Mouse (Mus musculus): ENCODE data around the gene Ccdc148. TPM values are rescaled to one million over a fixed set of nuclear protein-coding genes. Genes with fewer than 3 reads are reported as not detected.

Gene Ccdc148
- total and polyA plus RNA-seq, 2 experiments from 2014 or later = 0.46 to 0.56 TPM

DNA sequence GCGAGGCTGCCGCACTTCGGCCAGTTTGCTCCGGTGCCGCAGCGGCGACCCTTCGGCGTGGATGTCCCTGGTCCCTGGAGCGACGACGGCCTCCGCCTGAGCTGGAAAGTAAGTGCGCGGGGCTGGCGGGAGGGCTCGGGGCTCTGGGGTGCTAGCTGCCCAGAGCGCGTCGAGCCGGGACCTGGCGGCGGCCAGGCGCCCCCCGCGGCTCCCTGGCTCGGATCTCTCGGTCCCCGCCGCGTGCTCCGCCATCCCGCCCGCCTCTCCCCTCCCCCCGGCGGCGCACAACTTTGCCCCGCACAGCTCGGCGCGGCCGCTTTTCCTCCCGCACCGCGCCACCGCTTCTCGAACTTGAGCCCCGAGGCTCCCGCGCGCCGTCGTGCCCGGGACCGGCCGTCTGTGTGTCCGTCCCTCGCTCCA lies 548 bp upstream of the Ccdc148 start:
- Histone ChIP-seq H3K9me3 (replicated peaks; ENCODE audit: control insufficient read depth, low read length) (no peaks in the 10 kb centered on the region), H3K36me3 (replicated peaks; ENCODE audit: control insufficient read depth, insufficient read depth, low read length) (no peaks in the 10 kb centered on the region), H3K9ac (replicated peaks; ENCODE audit: low read depth, low read length) (peak overlapping the region; percentile 97), H3K4me1 (ENCODE audit: control insufficient read depth, insufficient read depth) (peaks cover 16% of the 10 kb centered on the region), H3K4me3 (ENCODE audit: low read depth, low read length) (peak overlapping the region; percentile 98), H3K27me3 (ENCODE audit: control insufficient read depth, insufficient read depth, low read length) (no peaks in the 10 kb centered on the region), H3K27ac (ENCODE audit: low read depth) (peak overlapping the region; percentile 97), H3K4me2 (ENCODE audit: low read depth, low read length) (peak overlapping the region; percentile 92)
- peak; percentile 43 for ATAC-seq (ENCODE audit: insufficient read depth, low read depth)
- no peak for DNase-seq (ENCODE audit: low spot score)
- TF ChIP-seq EP300 (IDR thresholded peaks at IDR 0.05; ENCODE audit: low read depth) (no peak), CTCF (IDR thresholded peaks at IDR 0.05; ENCODE audit: low read depth) (no peak)
- 0% methylated on average over 24 of the region's 58 CpGs for whole genome bisulfite sequencing

DNA sequence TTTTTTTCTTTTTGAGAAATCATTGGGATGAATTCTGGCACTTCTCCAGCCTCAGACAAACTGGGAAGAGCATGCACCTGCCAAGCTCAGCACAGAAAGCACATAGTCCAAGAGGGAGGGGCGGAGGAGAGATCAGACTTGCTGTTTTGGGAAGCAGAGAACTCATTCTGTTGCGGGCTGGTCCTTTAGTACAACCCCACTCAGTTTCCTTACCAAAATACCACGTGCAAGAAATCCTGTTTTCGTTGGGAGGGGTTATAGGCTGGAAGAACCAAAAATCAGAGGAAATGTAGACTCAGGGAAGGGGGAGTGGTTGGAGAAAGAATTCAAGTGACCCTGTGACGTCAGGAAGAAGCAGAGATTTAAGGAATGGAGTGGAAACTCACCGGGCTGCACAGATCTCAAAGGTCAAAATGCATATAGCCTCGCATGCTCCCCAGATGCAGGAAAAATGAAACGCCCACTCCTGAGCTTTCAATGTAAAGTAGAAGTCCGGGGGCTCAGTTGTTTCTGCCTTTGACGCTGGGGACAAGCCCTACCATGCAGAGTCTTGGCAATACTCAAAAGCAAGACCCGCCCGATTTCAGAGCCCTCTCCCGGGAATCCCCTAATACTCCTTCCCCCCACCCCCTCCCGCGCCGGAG lies 400 bp downstream of the Ccdc148 start:
- H3K9me3 ChIP-seq (replicated peaks; ENCODE audit: control insufficient read depth, low read length) = no peaks in the 10 kb centered on the region
- no peaks in the 10 kb centered on the region for H3K36me3 ChIP-seq (replicated peaks; ENCODE audit: control insufficient read depth, insufficient read depth, low read length)
- whole genome bisulfite sequencing = 1% methylated on average over 16 of the region's 16 CpGs
- H3K4me3 ChIP-seq (ENCODE audit: low read depth, low read length) = peak overlapping the region; percentile 98
- ATAC-seq (ENCODE audit: insufficient read depth, low read depth) (no peak), DNase-seq (ENCODE audit: low spot score) (no peak)
- H3K9ac ChIP-seq (replicated peaks; ENCODE audit: low read depth, low read length) = no peak overlapping the region
- peaks cover 16% of the 10 kb centered on the region for H3K4me1 ChIP-seq (ENCODE audit: control insufficient read depth, insufficient read depth)
- H3K27ac ChIP-seq (ENCODE audit: low read depth) = no peak overlapping the region
- TF ChIP-seq EP300 (IDR thresholded peaks at IDR 0.05; ENCODE audit: low read depth) (no peak), CTCF (IDR thresholded peaks at IDR 0.05; ENCODE audit: low read depth) (no peak)
- H3K27me3 ChIP-seq (ENCODE audit: control insufficient read depth, insufficient read depth, low read length) = no peaks in the 10 kb centered on the region
- H3K4me2 ChIP-seq (ENCODE audit: low read depth, low read length) = peak overlapping the region; percentile 92

DNA sequence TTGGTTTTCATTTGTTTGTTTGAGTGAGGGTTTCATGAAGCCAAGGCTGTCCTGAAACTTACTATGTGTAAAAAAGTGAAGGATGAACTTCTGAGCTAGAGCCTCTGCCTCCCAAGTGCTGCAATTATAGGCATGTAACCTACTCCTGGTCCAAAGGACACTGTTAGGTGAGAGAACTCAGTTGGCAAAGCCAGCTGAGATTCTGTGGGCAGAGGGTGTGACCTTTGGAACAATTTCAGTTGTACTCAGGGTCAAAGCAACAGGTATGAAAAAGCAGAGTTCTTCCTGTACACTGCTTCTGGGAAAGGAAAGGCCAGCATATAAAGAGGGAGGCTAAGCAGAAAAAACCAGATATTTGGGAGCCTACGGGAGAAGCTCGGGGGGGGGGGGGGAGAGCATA lies 2.4 kb downstream of the Ccdc148 start:
- ATAC-seq (ENCODE audit: insufficient read depth, low read depth) = no peak
- H3K27me3 ChIP-seq (ENCODE audit: control insufficient read depth, insufficient read depth, low read length) = no peaks in the 10 kb centered on the region
- no peak overlapping the region for H3K4me3 ChIP-seq (ENCODE audit: low read depth, low read length)
- 58% methylated on average over 2 of the region's 2 CpGs for WGBS
- DNase-seq (ENCODE audit: low spot score) = no peak
- H3K36me3 ChIP-seq (replicated peaks; ENCODE audit: control insufficient read depth, insufficient read depth, low read length) = no peaks in the 10 kb centered on the region
- H3K9ac ChIP-seq (replicated peaks; ENCODE audit: low read depth, low read length) = no peak overlapping the region
- H3K4me1 ChIP-seq (ENCODE audit: control insufficient read depth, insufficient read depth) = peaks cover 7% of the 10 kb centered on the region; the same call in 1 of the 2 replicates
- H3K27ac ChIP-seq (ENCODE audit: low read depth) = no peak overlapping the region
- H3K9me3 ChIP-seq (replicated peaks; ENCODE audit: control insufficient read depth, low read length) = no peaks in the 10 kb centered on the region
- TF ChIP-seq CTCF (IDR thresholded peaks at IDR 0.05; ENCODE audit: low read depth) (no peak), EP300 (IDR thresholded peaks at IDR 0.05; ENCODE audit: low read depth) (no peak)
- H3K4me2 ChIP-seq (ENCODE audit: low read depth, low read length) = no peak overlapping the region

DNA sequence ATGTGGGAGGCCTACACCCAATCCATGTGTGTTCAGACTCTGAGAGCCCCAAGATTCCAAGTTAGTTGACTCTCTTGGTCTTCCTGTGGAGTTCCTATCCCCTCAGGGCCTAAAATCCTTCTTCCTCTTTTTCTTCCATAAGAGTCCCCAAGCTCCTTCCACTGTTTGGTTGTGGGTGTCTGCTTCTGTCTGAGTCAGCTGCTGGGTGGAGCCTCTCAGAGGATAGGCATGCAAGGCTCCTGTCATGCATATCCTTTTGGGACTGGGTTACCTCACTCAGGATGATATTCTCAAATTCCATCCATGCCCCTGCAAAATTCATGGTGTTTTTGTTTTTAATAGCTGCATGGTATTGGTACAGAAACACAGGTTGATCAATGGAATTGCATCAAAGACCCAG lies 5.1 kb downstream of the Ccdc148 start:
- H3K4me2 ChIP-seq (ENCODE audit: low read depth, low read length) = no peak overlapping the region
- no peak overlapping the region for H3K9ac ChIP-seq (replicated peaks; ENCODE audit: low read depth, low read length)
- DNase-seq (ENCODE audit: low spot score) = no peak
- no peak for ATAC-seq (ENCODE audit: insufficient read depth, low read depth)
- no peak for TF ChIP-seq EP300 (IDR thresholded peaks at IDR 0.05; ENCODE audit: low read depth)
- no peak for TF ChIP-seq CTCF (IDR thresholded peaks at IDR 0.05; ENCODE audit: low read depth)
- H3K4me3 ChIP-seq (ENCODE audit: low read depth, low read length) = no peak overlapping the region
- no peaks in the 10 kb centered on the region for H3K27me3 ChIP-seq (ENCODE audit: control insufficient read depth, insufficient read depth, low read length)
- H3K9me3 ChIP-seq (replicated peaks; ENCODE audit: control insufficient read depth, low read length) = no peaks in the 10 kb centered on the region
- H3K36me3 ChIP-seq (replicated peaks; ENCODE audit: control insufficient read depth, insufficient read depth, low read length) = no peaks in the 10 kb centered on the region
- no peak overlapping the region for H3K27ac ChIP-seq (ENCODE audit: low read depth)
- H3K4me1 ChIP-seq (ENCODE audit: control insufficient read depth, insufficient read depth) = peaks cover 4% of the 10 kb centered on the region; the same call in 1 of the 2 replicates

DNA sequence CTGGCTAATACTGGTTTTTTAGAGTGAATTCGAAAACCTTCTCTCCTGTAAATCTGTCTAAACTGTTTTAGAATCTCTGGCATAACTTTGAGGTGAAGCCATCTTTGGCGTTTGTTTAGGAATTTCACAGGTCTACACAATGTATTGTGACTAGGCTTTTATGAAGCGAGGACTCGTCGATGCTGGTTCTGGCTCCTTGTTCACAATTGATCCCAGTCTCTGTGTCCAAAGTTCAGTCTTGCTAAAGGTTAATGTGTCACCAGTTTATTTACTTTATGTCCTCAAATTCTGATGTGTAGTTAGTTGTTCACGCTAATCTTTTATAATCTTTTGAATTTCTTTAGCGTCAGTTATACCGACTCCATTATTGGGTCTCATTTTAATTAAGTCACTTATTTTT lies 29.4 kb downstream of the Ccdc148 start:
- DNase-seq (ENCODE audit: low spot score) = no peak
- 87% methylated on average over 8 of the region's 8 CpGs for WGBS
- no peak overlapping the region for H3K27ac ChIP-seq (ENCODE audit: low read depth)
- H3K9ac ChIP-seq (replicated peaks; ENCODE audit: low read depth, low read length) = no peak overlapping the region
- TF ChIP-seq CTCF (IDR thresholded peaks at IDR 0.05; ENCODE audit: low read depth) (no peak), EP300 (IDR thresholded peaks at IDR 0.05; ENCODE audit: low read depth) (no peak)
- H3K9me3 ChIP-seq (replicated peaks; ENCODE audit: control insufficient read depth, low read length) = no peaks in the 10 kb centered on the region
- no peaks in the 10 kb centered on the region for H3K27me3 ChIP-seq (ENCODE audit: control insufficient read depth, insufficient read depth, low read length)
- no peak overlapping the region for H3K4me3 ChIP-seq (ENCODE audit: low read depth, low read length)
- ATAC-seq (ENCODE audit: insufficient read depth, low read depth) = no peak
- no peak overlapping the region for H3K4me2 ChIP-seq (ENCODE audit: low read depth, low read length)
- no peaks in the 10 kb centered on the region for H3K4me1 ChIP-seq (ENCODE audit: control insufficient read depth, insufficient read depth)
- H3K36me3 ChIP-seq (replicated peaks; ENCODE audit: control insufficient read depth, insufficient read depth, low read length) = no peaks in the 10 kb centered on the region

DNA sequence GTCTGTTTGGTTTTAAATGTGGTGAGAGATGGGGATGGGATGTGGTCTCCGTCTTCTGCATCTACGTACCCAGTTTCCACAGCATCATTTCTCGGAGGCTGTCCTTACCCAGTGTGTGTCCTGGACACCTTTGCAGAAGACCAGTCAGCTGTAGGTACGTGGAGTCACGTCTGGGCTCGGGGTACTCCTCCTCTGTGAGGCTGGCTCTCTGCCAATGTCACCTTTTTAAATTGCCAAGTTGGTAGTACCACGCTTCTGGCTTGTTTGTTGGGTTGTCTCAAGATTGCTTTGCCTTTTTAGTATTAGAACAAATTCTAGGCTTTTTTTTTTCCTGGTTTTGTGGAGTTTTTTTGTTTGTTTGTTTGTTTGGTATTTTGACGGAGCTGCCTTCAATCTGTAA lies 30.7 kb downstream of the Ccdc148 start:
- Histone ChIP-seq H3K9me3 (replicated peaks; ENCODE audit: control insufficient read depth, low read length) (no peaks in the 10 kb centered on the region), H3K9ac (replicated peaks; ENCODE audit: low read depth, low read length) (no peak overlapping the region), H3K4me2 (ENCODE audit: low read depth, low read length) (no peak overlapping the region), H3K27ac (ENCODE audit: low read depth) (no peak overlapping the region), H3K27me3 (ENCODE audit: control insufficient read depth, insufficient read depth, low read length) (no peaks in the 10 kb centered on the region), H3K4me1 (ENCODE audit: control insufficient read depth, insufficient read depth) (no peaks in the 10 kb centered on the region), H3K4me3 (ENCODE audit: low read depth, low read length) (no peak overlapping the region), H3K36me3 (replicated peaks; ENCODE audit: control insufficient read depth, insufficient read depth, low read length) (no peaks in the 10 kb centered on the region)
- no peak for ATAC-seq (ENCODE audit: insufficient read depth, low read depth)
- WGBS = 73% methylated on average over 8 of the region's 8 CpGs
- no peak for DNase-seq (ENCODE audit: low spot score)
- TF ChIP-seq EP300 (IDR thresholded peaks at IDR 0.05; ENCODE audit: low read depth) (no peak), CTCF (IDR thresholded peaks at IDR 0.05; ENCODE audit: low read depth) (no peak)
